Mouse (Mus musculus) limb, embryonic 11.5 days (tissue): ENCODE results near the gene Ctu2. TPM values are rescaled to one million over a fixed set of nuclear protein-coding genes. Genes with fewer than 3 reads are reported as not detected.
A peak's percentile ranks its signal among the peaks of the same experiment; 100 is the strongest.

Experiments
- ATAC-seq: fragments of 200-750 bp; cut with Nextera tagmentation; 2 replicates; pipeline ENCODE4 v1.8.0; 2017; ENCODE audit warnings: low read depth; ENCODE audit not compliant: insufficient number of reproducible peaks, low FRiP score, low TSS enrichment
- DNase-seq: peaks from one replicate; pipeline ENCODE4 v3.0.0-alpha.2; 2015; ENCODE audit warnings: low spot score
- H3K27ac ChIP-seq: fragments of 300-500 bp; sonication (generic); replicated peaks from 2 replicates; pipeline ENCODE4 v1.5.1; 2014; ENCODE audit warnings: low read depth, mild to moderate bottlenecking, low read length
- H3K27me3 ChIP-seq: fragments of 300-500 bp; sonication (generic); 2 replicates; pipeline ENCODE4 v1.6.1; 2014; ENCODE audit warnings: mild to moderate bottlenecking, low read length, mixed read lengths; ENCODE audit not compliant: control insufficient read depth, insufficient read depth
- H3K36me3 ChIP-seq: fragments of 300-500 bp; sonication (generic); 2 replicates; pipeline ENCODE4 v1.6.1; 2014; ENCODE audit warnings: mild to moderate bottlenecking, low read length, moderate library complexity, mixed read lengths; ENCODE audit not compliant: control insufficient read depth, insufficient read depth
- H3K4me1 ChIP-seq: fragments of 300-500 bp; sonication (generic); 2 replicates; pipeline ENCODE4 v1.6.1; 2014; ENCODE audit warnings: low read length, mixed read lengths; ENCODE audit not compliant: control insufficient read depth, insufficient read depth
- H3K4me2 ChIP-seq: fragments of 300-500 bp; sonication (generic); 2 replicates; pipeline ENCODE4 v1.6.1; 2014; ENCODE audit warnings: low read depth, mild to moderate bottlenecking, moderate library complexity; ENCODE audit not compliant: severe bottlenecking
- H3K4me3 ChIP-seq: fragments of 300-500 bp; sonication (generic); 2 replicates; pipeline ENCODE4 v1.5.1; 2014; ENCODE audit warnings: low read depth, low read length
- H3K9ac ChIP-seq: fragments of 300-500 bp; sonication (generic); 2 replicates; pipeline ENCODE4 v1.6.1; 2014; ENCODE audit warnings: mild to moderate bottlenecking, low read length
- H3K9me3 ChIP-seq: fragments of 300-500 bp; sonication (generic); 2 replicates; pipeline ENCODE4 v1.6.1; 2016; ENCODE audit warnings: low read length; ENCODE audit not compliant: control insufficient read depth
- WGBS: fragments of 180-500 bp; shearing (Covaris S2); extraction: QIAGEN DNeasy Blood & Tissue Kit; methylation state at CpG from one replicate; pipeline ENCODE4 v1.1.7; 2014; 5-methylcytosine and 5-hydroxymethylcytosine counted together
- polyA plus RNA-seq: library from polyadenylated mRNA; unstranded; fragments of >200 nt; fragmentation: Nextera tagmentation; extraction: Ambion mirVana; gene quantifications from 2 replicates; pipeline ENCODE4 v1.2.1, GENCODE M21; 2014

The Ctu2 gene
- polyA plus RNA-seq, 1 experiment from 2014 or later = 81.3 TPM

- Histone ChIP-seq H3K4me1 (peaks cover 7% of the 10 kb centered on the region), H3K4me3 (peak within 1 kb of the TSS; percentile 35), H3K27me3 (no peaks in the 10 kb centered on the region), H3K36me3 (peaks cover 13% of the 10 kb centered on the region; the same call in 1 of the 2 replicates), H3K27ac (no peak within 1 kb of the TSS), H3K9ac (peak within 1 kb of the TSS; percentile 63), H3K9me3 (no peaks in the 10 kb centered on the region), H3K4me2 (peak within 1 kb of the TSS; percentile 70)
- DNase-seq (peak; percentile 74), ATAC-seq (peak; percentile 63)
- 4% methylated on average over 45 of the region's 45 CpGs for WGBS
Measured at GRCm38 (mm10) chr8:122432443-122433268, 43.3 kb upstream of the Ctu2 start, which contains the start of gene Cyba. Gene Cyba, minus strand, starts transcription at chr8:122432930.

- Histone ChIP-seq H3K36me3 (peaks cover 15% of the 10 kb centered on the region), H3K9ac (no peak overlapping the region), H3K27me3 (no peaks in the 10 kb centered on the region), H3K9me3 (no peaks in the 10 kb centered on the region), H3K4me2 (peak overlapping the region; percentile 70; the same call in 1 of the 2 replicates), H3K27ac (no peak overlapping the region), H3K4me3 (no peak overlapping the region), H3K4me1 (peaks cover 9% of the 10 kb centered on the region)
- no peak for ATAC-seq
- 71% methylated on average over 11 of the region's 11 CpGs for WGBS
- DNase-seq = no peak
Measured at GRCm38 (mm10) chr8:122433269-122433905, 42.6 kb upstream of the Ctu2 start.

GRCm38 (mm10) chr8:122435375-122435774 lies 40.6 kb upstream of the Ctu2 start:
- no peak overlapping the region for H3K27ac ChIP-seq
- H3K4me3 ChIP-seq = no peak overlapping the region
- peaks cover 9% of the 10 kb centered on the region for H3K4me1 ChIP-seq
- 90% methylated on average over 6 of the region's 6 CpGs for WGBS
- H3K9ac ChIP-seq = no peak overlapping the region
- peaks cover 17% of the 10 kb centered on the region for H3K36me3 ChIP-seq
- DNase-seq (no peak), ATAC-seq (no peak)
- H3K9me3 ChIP-seq = no peaks in the 10 kb centered on the region
- H3K27me3 ChIP-seq = no peaks in the 10 kb centered on the region
- H3K4me2 ChIP-seq = no peak overlapping the region

DNA sequence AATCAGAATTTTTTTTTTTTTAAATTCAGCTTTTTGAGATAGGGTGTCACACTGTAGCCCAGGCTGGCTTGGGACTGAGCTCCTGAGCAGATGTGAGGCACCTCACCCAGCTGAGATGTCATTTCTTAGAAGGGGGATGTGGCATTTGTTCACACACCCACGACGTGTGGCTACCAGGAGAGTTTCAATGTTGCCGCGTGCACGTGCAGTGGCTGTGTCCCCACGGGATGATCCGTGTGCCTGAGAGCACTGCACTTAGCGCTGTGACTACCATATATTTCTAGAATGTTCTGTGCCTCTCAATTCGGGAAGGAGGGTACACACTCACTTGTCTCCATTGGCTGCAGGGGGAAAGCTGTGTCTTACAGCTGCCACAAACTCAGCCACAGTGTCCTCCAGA lies 39.8 kb upstream of the Ctu2 start:
- no peaks in the 10 kb centered on the region for H3K27me3 ChIP-seq
- peaks cover 17% of the 10 kb centered on the region for H3K36me3 ChIP-seq

GRCm38 (mm10) chr8:122436586-122437125 lies 39.3 kb upstream of the Ctu2 start:
- Histone ChIP-seq H3K9me3 (no peaks in the 10 kb centered on the region), H3K4me1 (peaks cover 8% of the 10 kb centered on the region), H3K4me2 (no peak overlapping the region), H3K27ac (no peak overlapping the region), H3K4me3 (no peak overlapping the region), H3K9ac (no peak overlapping the region), H3K36me3 (peaks cover 17% of the 10 kb centered on the region), H3K27me3 (no peaks in the 10 kb centered on the region)
- ATAC-seq (no peak), DNase-seq (no peak)
- WGBS = 84% methylated on average over 20 of the region's 20 CpGs

More for the DNA sequence above, 39.8 kb upstream of the Ctu2 start:
- WGBS = 96% methylated on average over 9 of the region's 9 CpGs
- H3K4me3 ChIP-seq = no peak overlapping the region
- H3K4me1 ChIP-seq = peaks cover 9% of the 10 kb centered on the region
- H3K9ac ChIP-seq = no peak overlapping the region
- H3K27ac ChIP-seq = no peak overlapping the region
- ATAC-seq = no peak
- H3K4me2 ChIP-seq = no peak overlapping the region
- DNase-seq = no peak
- H3K9me3 ChIP-seq = no peaks in the 10 kb centered on the region

GRCm38 (mm10) chr8:122437708-122438331 lies 38.1 kb upstream of the Ctu2 start:
- Histone ChIP-seq H3K9ac (no peak overlapping the region), H3K27ac (no peak overlapping the region), H3K4me2 (no peak overlapping the region), H3K27me3 (no peaks in the 10 kb centered on the region), H3K36me3 (peaks cover 17% of the 10 kb centered on the region), H3K4me1 (peaks cover 5% of the 10 kb centered on the region; the same call in 1 of the 2 replicates), H3K9me3 (no peaks in the 10 kb centered on the region), H3K4me3 (no peak overlapping the region)
- no peak for DNase-seq
- 86% methylated on average over 13 of the region's 13 CpGs for WGBS
- no peak for ATAC-seq

GRCm38 (mm10) chr8:122439336-122439735 lies 36.6 kb upstream of the Ctu2 start:
- no peaks in the 10 kb centered on the region for H3K27me3 ChIP-seq
- ATAC-seq (no peak), DNase-seq (no peak)
- peaks cover 15% of the 10 kb centered on the region for H3K36me3 ChIP-seq
- H3K4me1 ChIP-seq = peaks cover 5% of the 10 kb centered on the region; the same call in 1 of the 2 replicates
- no peak overlapping the region for H3K4me2 ChIP-seq
- H3K9ac ChIP-seq = no peak overlapping the region
- no peak overlapping the region for H3K4me3 ChIP-seq
- H3K27ac ChIP-seq = no peak overlapping the region
- WGBS = 96% methylated on average over 16 of the region's 16 CpGs
- no peaks in the 10 kb centered on the region for H3K9me3 ChIP-seq

DNA sequence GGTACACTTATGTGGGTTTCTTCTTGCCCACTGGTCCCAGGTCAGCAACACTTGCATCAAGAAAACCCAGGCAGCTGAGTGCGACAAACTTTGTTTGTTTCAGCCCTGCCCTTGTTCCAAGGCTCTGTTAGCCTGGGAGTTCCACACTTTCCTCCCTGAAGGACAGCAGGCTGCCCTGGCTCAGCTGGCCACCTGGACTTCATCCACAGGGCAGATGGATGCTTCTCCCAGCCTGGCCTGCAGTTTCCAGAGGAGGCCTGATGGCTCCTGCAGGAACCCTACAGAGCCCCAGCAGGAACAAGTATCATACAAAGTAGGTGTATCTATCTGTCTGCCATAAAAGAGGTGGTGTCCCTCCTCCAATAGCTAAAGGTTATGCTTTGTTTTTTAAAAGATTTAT lies 34.6 kb upstream of the Ctu2 start:
- H3K27me3 ChIP-seq = 0 out of 2 replicates have a peak, but pooled peaks cover 2% of the 10 kb centered on the region
- H3K4me2 ChIP-seq = no peak overlapping the region
- DNase-seq (no peak), ATAC-seq (no peak)
- H3K9ac ChIP-seq = no peak overlapping the region
- no peak overlapping the region for H3K27ac ChIP-seq
- H3K4me3 ChIP-seq = no peak overlapping the region
- peaks cover 5% of the 10 kb centered on the region; the same call in 1 of the 2 replicates for H3K4me1 ChIP-seq
- H3K9me3 ChIP-seq = no peaks in the 10 kb centered on the region
- peaks cover 10% of the 10 kb centered on the region for H3K36me3 ChIP-seq
- WGBS = 90% methylated on average over 1 of the region's 1 CpGs
